Mouse (Mus musculus): Measurements from ENCODE around the gene Pgm2l1.

DNA sequence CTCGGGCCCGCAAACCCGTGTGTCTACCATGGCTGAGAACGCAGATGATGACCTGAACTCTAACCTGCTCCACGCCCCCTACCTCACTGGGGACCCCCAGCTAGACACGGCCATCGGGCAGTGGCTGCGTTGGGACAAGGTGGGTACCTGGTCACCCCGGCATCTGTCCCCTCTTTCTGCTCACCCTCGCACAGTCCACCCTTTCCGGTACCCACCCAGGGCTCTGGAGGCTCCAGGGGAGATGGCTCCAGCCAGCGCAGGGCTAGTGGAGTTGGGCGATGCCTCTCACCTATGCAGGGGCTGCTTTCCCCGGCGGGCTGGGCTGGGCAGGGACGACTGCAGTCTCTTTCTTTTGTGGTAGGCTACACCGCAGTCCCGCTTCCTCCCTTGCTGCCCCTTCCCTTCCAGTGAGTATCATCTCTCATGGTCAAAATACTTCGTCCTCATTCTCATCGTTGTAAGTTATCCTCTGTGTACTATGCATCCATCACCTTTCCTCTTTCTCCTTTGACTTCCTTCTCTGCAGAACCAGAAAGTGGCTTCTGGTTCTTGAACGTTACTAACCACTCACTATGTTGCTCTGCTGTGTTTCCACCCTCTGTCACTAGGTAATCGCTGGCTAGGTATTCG lies 817 bp downstream of the Pgm2l1 start:
- TF ChIP-seq CTCF (IDR thresholded peaks at IDR 0.05; ENCODE audit: low read depth) (no peak), EP300 (IDR thresholded peaks at IDR 0.05; ENCODE audit: low read depth) (no peak)
